Mouse (Mus musculus): Measurements from ENCODE around the gene Baz1b.

Baz1b gene

GRCm38 (mm10) chr5:135236571-135236970 lies 49.5 kb downstream of the Baz1b start:
- peak; percentile 17 to 41 for DNase-seq (ENCODE audit: low spot score in 2 of 2)

DNA sequence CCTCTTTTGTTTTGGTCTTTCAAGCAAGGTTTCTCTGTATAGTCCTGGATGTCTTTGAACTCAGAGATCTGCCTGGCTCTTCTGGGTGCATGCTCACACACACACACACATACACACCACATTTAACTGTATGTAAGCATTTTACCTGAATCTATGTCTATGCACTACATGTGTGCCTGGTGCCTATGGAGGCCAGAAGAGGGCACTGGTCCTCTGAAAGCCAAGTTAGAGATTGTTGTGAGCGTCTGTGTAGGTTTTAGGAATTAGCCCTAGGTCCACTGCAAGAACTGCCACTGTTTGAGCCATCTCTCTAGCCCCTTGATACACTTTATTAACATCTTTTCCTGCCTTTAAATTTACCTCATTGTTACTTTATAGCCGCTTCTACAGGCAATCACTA lies 51.8 kb downstream of the Baz1b start:
- DNase-seq (ENCODE audit: low spot score in 2 of 2), result no peak

GRCm38 (mm10) chr5:135241474-135241873 lies 54.4 kb downstream of the Baz1b start:
- no peak for DNase-seq (ENCODE audit: low spot score in 2 of 2)

- no peak for DNase-seq (ENCODE audit: low spot score in 2 of 2)
Measured at GRCm38 (mm10) chr5:135242136-135242535, 55.1 kb downstream of the Baz1b start.

GRCm38 (mm10) chr5:135242608-135243007 lies 55.5 kb downstream of the Baz1b start:
- DNase-seq (ENCODE audit: low spot score in 2 of 2), result no peak

DNA sequence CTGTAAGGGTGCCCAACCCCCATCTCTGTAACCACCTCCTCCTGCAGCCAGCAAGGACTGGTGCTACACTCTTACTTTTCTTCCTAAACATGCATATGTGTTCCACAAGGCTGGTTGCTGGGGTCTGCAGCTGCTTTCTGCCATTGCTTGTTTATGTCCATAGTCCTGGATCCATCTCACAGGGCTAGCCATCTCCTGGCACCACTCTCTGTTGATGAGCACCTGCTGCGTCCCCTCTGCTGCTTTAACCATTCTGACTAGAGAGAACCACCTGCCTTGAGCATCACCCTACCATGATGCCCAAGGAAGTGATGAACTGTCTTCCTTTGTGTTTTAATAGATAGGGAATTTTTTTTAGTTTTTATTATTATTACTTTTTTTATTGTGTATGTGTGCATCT lies 56.1 kb downstream of the Baz1b start:
- DNase-seq (ENCODE audit: low spot score in 2 of 2), result no peak

DNA sequence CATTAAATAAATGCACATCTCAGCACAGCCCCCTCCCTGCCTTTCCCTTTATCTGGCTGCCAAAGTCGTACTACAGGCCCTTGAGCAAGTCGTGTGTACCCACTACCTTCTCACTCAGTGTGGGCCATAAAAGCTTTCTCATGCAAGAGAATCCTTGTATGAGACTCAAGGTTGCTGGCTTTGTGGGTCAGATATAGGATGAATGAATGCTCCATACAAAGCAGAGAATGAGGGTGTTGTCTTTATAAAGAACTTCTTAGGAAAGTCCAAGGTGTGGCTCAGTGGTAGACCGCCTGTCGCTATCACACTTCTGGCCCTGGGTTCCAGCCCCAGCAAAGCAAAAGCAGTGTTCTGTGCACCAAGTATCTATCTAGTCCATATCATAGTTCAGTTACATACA lies 59.5 kb downstream of the Baz1b start:
- no peak for DNase-seq (ENCODE audit: low spot score in 2 of 2)

GRCm38 (mm10) chr5:135247337-135247736 lies 60.3 kb downstream of the Baz1b start:
- no peak for DNase-seq (ENCODE audit: low spot score in 2 of 2)

GRCm38 (mm10) chr5:135248956-135249676 lies 62.1 kb downstream of the Baz1b start:
- DNase-seq (ENCODE audit: low spot score in 2 of 2), result no peak

- DNase-seq (ENCODE audit: low spot score in 2 of 2), result peak in 1 of 2 experiments; percentile 7
Measured at GRCm38 (mm10) chr5:135250186-135251078, 63.4 kb downstream of the Baz1b start.

DNA sequence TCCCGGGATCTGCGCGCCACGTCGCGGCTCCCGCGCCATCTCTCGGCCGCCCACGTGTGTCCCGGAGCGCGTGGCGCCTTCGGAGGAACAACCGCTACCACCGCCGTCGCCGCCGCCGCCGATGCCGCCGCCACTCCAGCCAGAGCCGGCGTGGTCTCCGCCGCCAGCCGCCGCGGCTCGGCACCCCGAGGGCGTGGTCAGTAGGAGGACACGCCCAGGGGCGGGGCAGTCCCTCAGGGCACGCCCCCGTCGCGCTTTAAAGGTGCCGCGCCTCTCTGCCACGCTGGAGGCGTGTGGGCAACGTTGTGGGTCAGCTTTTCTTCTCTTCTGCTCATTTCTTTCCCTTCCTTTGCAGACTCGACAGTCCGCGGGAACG lies 64.0 kb downstream of the Baz1b start, which contains the start of gene Fzd9:
TSS of gene Fzd9 (minus strand) at position 152 of the 376 bp plus-strand sequence.
- peak; percentile 49 to 79 for DNase-seq (ENCODE audit: low spot score in 2 of 2)

GRCm38 (mm10) chr5:135253741-135254401 lies 66.8 kb downstream of the Baz1b start:
- DNase-seq (ENCODE audit: low spot score in 2 of 2), result no peak

DNA sequence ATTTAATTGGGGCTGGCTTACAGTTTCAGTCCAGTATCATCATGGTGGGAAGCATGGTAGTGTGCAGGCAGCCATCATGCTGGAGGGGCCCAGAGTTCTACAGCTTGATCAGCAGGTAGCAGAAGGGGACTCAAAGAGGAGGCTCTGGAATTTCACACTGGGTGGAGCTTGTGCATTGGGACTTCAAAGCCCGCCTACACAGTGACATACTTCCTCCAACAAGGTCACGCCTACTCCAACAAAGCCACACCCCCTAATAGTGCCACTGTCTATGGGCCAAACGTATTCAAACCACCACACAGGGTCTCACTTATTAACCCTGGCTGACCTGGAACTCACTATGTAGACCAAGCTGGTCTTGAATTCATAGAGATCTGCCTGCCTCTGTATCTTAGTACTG lies 69.1 kb downstream of the Baz1b start:
- no peak for DNase-seq (ENCODE audit: low spot score in 2 of 2)

- no peak for DNase-seq (ENCODE audit: low spot score in 2 of 2)
Measured at GRCm38 (mm10) chr5:135257559-135257958, 70.5 kb downstream of the Baz1b start.

GRCm38 (mm10) chr5:135258280-135259150 lies 71.5 kb downstream of the Baz1b start:
- no peak for DNase-seq (ENCODE audit: low spot score in 2 of 2)

DNA sequence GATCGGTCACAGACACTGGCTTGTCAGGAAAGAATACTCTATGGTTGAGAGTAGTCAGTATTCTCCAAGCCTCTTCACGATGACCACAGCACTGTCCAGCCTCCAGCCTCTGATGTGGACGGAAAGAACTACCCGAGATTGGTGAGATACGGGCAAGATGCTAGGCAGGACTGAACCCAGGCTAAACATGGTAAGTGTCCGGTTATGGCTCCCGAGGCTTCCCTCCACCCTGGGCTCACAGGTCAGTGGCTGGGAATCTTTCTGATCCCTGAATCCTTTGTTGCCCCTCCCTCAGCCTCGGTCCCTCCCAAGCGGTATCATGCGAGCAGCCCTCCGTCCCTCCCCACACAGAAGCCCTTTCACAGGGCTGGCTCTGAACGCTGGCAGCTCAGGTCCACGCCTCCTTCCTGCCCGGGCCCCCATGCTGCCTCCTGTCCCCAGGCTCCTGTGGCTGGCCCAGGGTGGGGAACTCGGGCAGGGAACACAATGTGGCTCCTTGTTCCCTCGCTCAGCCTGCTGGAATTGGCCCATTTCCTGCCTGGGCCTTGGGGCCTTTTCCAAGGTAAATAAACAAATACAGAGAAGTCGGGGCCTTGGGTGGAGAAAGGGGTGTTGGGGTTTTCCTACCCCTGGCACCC lies 76.9 kb downstream of the Baz1b start:
- DNase-seq (ENCODE audit: low spot score in 2 of 2), result no peak

- DNase-seq (ENCODE audit: low spot score in 2 of 2), result no peak
Measured at GRCm38 (mm10) chr5:135264548-135264947, 77.5 kb downstream of the Baz1b start.

DNA sequence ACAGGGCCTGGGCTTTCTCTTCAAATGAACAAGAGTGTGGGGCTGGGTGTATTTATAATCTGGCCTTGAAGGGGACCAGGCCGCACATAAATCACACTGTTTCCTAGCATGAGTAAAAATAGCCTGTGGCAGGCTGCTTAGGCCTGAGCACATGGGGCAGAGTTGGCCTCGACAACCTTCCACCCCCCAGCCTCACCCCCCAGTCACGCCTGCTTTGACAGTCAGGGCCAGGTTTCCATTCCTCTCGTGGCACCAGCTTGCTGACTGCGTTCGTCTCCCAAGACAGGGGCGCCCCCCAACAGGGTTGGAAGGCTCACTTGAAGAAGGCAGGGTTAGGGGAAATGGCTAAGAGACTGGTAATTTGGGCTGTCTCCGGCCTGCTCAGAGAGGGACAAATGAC lies 82.4 kb downstream of the Baz1b start:
- no peak for DNase-seq (ENCODE audit: low spot score in 2 of 2)

DNA sequence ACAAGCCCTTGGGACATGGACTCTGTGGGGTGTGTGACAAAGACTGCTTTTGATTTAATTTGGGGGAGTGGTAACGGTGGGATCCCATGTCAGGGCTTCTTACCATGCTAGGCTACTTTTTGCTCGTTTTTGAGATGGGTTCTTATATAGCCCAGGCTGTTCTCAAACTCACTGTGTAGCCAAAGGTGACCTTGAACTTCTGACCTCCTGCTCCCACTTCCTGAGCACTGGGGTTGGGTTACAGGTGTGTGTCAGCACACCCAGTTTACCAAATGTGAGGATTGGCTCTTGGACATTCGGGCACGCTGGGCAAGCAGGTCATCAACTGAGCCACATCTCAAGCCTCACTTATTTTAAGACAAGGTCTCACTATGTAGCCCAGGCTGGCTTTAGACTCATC lies 83.3 kb downstream of the Baz1b start:
- DNase-seq (ENCODE audit: low spot score in 2 of 2), result no peak

- no peak for DNase-seq (ENCODE audit: low spot score in 2 of 2)
Measured at GRCm38 (mm10) chr5:135271563-135272165, 84.6 kb downstream of the Baz1b start.
